Mouse (Mus musculus) bone marrow, adult 2 months (tissue): ENCODE measurements around the gene Ermp1.

Source experiments
- CTCF ChIP-seq: fragments of 200-500 bp; IDR thresholded peaks from 2 replicates; pipeline ENCODE4 v1.5.1; 2011; ENCODE audit warnings: low read length, control low read depth; ENCODE audit not compliant: control insufficient read depth, insufficient read depth
- POLR2A ChIP-seq: fragments of 200-500 bp; IDR thresholded peaks from 2 replicates; pipeline ENCODE4 v1.6.1; 2011; ENCODE audit warnings: low read depth, mild to moderate bottlenecking, control low read depth, low read length, borderline replicate concordance; ENCODE audit not compliant: control insufficient read depth

DNA sequence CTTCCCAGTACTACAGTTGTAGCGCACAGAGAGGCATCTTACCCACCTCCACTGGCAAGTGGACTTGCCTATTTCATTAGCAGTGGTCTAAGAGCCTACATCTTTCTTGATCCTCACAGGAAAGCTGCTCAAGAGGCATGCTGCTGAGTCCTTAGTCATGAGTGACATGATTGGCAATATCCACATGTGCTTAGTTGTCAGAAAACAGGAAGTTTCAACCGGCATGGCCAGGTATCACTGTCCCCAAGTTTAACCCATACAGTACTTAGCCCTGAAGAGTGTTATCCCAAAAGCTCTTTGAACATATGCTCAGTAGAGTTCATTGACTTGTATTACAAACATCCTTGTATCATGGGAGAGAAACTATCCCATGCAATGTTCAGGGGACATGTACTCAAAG, 36.1 kb downstream of the Ermp1 start:
- TF ChIP-seq CTCF (no peak), POLR2A (no peak)
